Mouse (Mus musculus): Measurements from ENCODE around the gene Nsa2. TPM values are rescaled to one million over a fixed set of nuclear protein-coding genes. Genes with fewer than 3 reads are reported as not detected.
A peak's percentile ranks its signal among the peaks of the same experiment; 100 is the strongest.

The Nsa2 gene
- 76.1 and 142 TPM in 2 replicates for polyA plus RNA-seq (2011; ENCODE audit: insufficient read depth, insufficient read length, low replicate concordance, missing spikeins)

DNA sequence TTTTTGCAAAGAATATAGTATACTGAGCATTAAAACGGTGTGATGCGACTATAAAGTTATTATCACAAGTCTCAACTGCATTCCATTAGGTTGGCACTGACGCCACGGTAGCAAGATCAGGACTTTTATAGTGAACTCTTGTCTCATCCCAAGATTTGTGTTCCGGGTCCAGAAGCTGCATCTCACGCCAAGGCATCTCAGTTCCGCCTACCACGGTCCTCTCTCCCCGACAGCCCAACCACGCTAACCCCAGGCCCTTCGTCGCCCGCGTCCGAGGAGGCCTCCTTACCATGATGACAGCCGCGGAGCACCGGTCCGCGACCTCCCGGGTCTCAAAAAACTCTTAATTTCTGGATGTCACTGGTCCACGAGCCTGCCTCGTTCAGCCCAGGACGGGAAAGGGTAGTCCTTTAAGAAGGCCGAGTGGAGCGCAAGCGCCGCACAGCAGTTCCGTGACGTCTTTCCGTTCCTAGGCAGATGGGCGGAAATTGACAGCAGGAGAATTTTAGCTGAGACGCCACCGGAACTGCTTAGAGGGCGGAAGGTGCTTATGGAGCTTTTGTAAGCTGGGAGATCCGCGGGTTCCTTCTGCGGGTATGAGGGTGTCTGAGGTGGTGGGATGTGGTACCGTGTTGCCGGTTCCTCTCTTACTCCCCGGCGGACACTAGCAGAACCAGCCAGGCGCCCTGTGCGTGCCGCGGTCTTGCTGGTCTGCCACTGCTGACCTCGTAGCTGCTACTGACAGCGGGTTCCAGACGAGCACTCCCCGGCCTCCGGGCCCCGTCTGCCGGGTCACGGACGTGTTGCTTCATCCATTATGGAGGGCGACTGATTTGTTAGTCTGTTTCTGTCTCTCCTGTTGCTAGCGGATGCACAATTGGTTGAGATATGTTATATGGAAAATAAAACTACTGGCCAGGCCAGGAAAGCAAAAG, at the start of gene Nsa2, which contains the start of gene Gfm2:
TSS of gene Nsa2 (minus strand) at position 472 of the 935 bp plus-strand sequence.
TSS of gene Gfm2 (plus strand) at position 472 of the 935 bp plus-strand sequence.
- under 1% methylated on average over 57 of the region's 57 CpGs for WGBS

DNA sequence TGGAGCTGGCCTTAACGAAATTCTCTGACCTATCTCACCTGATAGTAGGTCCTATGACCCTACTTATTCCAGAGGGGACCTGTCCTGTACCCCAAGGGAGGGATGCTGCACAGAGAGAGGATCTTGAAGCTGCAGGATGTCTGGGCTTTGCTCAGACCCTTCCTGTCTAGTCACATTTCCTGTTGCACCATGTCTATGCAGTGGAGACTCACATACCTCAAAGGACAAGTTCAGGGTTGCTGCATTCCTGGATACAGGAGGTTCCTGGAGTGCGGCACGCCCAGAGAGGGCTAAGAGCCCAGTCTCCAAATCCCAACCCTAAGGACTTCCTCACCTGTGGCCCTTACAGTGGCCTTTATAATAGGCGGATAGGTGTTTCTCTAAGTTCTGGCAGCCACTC, 48.6 kb upstream of the Nsa2 start:
- Histone ChIP-seq H3K4me3 (replicated peaks; ENCODE audit: control insufficient read depth, low read depth, low read length) (no peak overlapping the region), H3K27ac (ENCODE audit: control insufficient read depth, insufficient read depth, low read depth, low read length, poor library complexity) (no peak overlapping the region), H3K4me1 (ENCODE audit: control insufficient read depth, insufficient read depth, low read length) (peaks cover 4% of the 10 kb centered on the region; the same call in 1 of the 2 replicates)
- TF ChIP-seq CTCF (IDR thresholded peaks at IDR 0.05; ENCODE audit: control insufficient read depth, insufficient read depth, low read length) (no peak), POLR2A (IDR thresholded peaks at IDR 0.05; ENCODE audit: borderline replicate concordance, control insufficient read depth, low read depth, low read length) (no peak)
- WGBS: 57% methylated on average over 4 of the region's 4 CpGs

More for the DNA sequence above, at the start of gene Nsa2, which contains the start of gene Gfm2:
- no peaks in the 10 kb centered on the region for H3K4me1 ChIP-seq (ENCODE audit: control insufficient read depth, insufficient read depth, low read length)
- H3K4me3 ChIP-seq (replicated peaks; ENCODE audit: control insufficient read depth, low read depth, low read length): peak within 1 kb of the TSS; percentile 83
- peak; percentile 17; the same call in 1 of the 2 replicates for TF ChIP-seq POLR2A (IDR thresholded peaks at IDR 0.05; ENCODE audit: borderline replicate concordance, control insufficient read depth, low read depth, low read length)
- no peak for TF ChIP-seq CTCF (IDR thresholded peaks at IDR 0.05; ENCODE audit: control insufficient read depth, insufficient read depth, low read length)
- peak within 1 kb of the TSS; percentile 89 for H3K27ac ChIP-seq (ENCODE audit: control insufficient read depth, insufficient read depth, low read depth, low read length, poor library complexity)

DNA sequence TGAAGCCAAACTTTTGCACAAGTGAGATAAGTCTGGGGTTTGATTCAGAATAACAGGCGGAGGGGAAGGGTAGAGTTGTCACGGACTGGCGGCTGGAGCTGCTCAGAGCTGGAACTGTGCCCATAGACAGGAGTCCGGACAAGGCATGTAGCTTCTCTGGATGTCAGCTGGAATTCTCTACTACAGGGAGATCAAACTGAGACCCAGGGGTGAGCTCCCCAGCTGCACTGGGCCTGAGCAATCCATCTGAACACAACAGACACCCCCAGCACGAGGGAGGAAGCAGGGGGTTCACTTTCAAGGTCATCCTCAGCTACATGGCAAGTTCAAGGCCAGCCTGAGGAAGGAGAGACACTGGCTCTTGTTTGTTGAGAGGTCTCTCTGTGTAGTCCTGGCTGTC, 46.9 kb upstream of the Nsa2 start:
- Histone ChIP-seq H3K4me1 (ENCODE audit: control insufficient read depth, insufficient read depth, low read length) (peaks cover 4% of the 10 kb centered on the region; the same call in 1 of the 2 replicates), H3K27ac (ENCODE audit: control insufficient read depth, insufficient read depth, low read depth, low read length, poor library complexity) (no peak overlapping the region), H3K4me3 (replicated peaks; ENCODE audit: control insufficient read depth, low read depth, low read length) (no peak overlapping the region)
- TF ChIP-seq CTCF (IDR thresholded peaks at IDR 0.05; ENCODE audit: control insufficient read depth, insufficient read depth, low read length) (no peak), POLR2A (IDR thresholded peaks at IDR 0.05; ENCODE audit: borderline replicate concordance, control insufficient read depth, low read depth, low read length) (no peak)
- 76% methylated on average over 5 of the region's 5 CpGs for WGBS

DNA sequence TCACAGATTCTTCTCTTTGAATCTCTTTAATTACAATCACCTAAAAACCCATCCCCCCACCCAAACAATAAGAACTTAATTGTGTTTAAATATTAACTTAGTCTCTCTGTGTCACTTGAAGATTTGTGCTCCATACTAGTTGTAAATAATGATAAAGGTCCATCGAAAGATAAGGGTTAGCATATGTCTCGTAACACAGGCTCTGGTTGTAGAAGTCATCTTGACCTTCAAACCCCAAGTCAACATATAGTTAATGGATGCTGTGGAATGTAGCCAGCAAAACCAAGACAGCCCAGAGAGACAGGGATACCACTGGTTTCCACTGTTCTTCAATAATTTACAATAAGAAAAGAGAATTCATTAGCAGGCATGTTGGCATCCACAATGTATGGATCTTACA, 46.4 kb upstream of the Nsa2 start:
- no peak overlapping the region for H3K27ac ChIP-seq (ENCODE audit: control insufficient read depth, insufficient read depth, low read depth, low read length, poor library complexity)
- TF ChIP-seq POLR2A (IDR thresholded peaks at IDR 0.05; ENCODE audit: borderline replicate concordance, control insufficient read depth, low read depth, low read length): no peak
- TF ChIP-seq CTCF (IDR thresholded peaks at IDR 0.05; ENCODE audit: control insufficient read depth, insufficient read depth, low read length): no peak
- 74% methylated on average over 2 of the region's 2 CpGs for WGBS
- peaks cover 4% of the 10 kb centered on the region; the same call in 1 of the 2 replicates for H3K4me1 ChIP-seq (ENCODE audit: control insufficient read depth, insufficient read depth, low read length)
- H3K4me3 ChIP-seq (replicated peaks; ENCODE audit: control insufficient read depth, low read depth, low read length): no peak overlapping the region

DNA sequence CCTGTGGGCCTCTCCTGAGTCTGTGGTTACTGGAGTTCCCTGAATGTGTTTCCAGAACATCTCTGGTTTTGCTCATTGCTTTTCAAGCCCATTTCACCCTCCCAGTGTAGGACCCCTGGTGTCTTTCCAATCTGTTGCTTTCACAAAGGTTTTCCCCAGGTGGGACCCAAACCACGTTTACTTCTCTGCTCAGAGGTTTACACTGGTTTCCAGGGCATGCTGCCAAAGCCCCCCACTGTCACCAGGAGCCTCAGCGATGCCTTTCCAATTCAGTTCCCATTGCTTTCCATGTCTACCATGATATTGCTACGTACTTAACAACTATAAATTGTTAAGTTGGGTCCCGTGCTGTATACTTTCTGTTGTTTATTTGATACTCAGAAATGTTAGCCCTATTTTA, 45.1 kb upstream of the Nsa2 start:
- TF ChIP-seq CTCF (IDR thresholded peaks at IDR 0.05; ENCODE audit: control insufficient read depth, insufficient read depth, low read length) (no peak), POLR2A (IDR thresholded peaks at IDR 0.05; ENCODE audit: borderline replicate concordance, control insufficient read depth, low read depth, low read length) (no peak)
- WGBS: 82% methylated on average over 4 of the region's 4 CpGs
- H3K4me1 ChIP-seq (ENCODE audit: control insufficient read depth, insufficient read depth, low read length): peaks cover 4% of the 10 kb centered on the region; the same call in 1 of the 2 replicates
- H3K4me3 ChIP-seq (replicated peaks; ENCODE audit: control insufficient read depth, low read depth, low read length): no peak overlapping the region
- no peak overlapping the region for H3K27ac ChIP-seq (ENCODE audit: control insufficient read depth, insufficient read depth, low read depth, low read length, poor library complexity)

DNA sequence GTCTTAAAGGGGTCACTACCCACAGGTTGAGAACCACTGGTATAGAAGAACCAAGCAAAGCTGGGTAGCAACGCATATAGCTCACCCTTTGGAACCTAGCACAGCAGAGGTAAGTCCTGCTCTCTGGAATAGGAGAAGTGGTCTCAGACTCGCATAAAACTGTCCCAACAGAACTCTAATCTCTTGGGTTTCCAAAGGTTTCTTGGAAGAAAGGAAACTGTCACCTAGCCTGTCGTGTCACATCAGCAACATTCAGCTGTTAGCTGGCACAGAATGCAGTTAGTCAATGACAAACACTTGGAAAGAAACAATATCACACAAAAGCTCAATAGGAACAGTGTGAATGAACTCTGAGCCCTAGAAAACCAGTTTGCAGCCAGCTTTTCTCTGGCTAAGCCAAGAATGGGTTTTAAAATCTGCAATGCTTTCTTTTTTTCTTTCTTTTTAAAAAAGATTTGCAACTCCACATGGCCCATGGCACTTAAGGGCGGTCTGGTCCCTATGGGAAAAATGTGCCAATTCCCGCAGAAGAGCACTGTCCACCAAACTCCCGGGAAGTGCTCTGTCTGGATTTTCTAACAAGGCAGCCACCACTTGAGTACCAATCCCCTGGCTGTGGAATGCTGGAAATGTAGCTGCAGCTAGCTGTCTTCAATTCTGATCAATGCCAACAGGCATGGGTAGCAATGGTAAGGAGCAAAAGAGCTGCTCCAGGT, 42.5 kb upstream of the Nsa2 start:
- TF ChIP-seq CTCF (IDR thresholded peaks at IDR 0.05; ENCODE audit: control insufficient read depth, insufficient read depth, low read length) (no peak), POLR2A (IDR thresholded peaks at IDR 0.05; ENCODE audit: borderline replicate concordance, control insufficient read depth, low read depth, low read length) (no peak)
- Histone ChIP-seq H3K4me1 (ENCODE audit: control insufficient read depth, insufficient read depth, low read length) (no peaks in the 10 kb centered on the region), H3K4me3 (replicated peaks; ENCODE audit: control insufficient read depth, low read depth, low read length) (no peak overlapping the region), H3K27ac (ENCODE audit: control insufficient read depth, insufficient read depth, low read depth, low read length, poor library complexity) (no peak overlapping the region)
- WGBS: 86% methylated on average over 6 of the region's 6 CpGs

DNA sequence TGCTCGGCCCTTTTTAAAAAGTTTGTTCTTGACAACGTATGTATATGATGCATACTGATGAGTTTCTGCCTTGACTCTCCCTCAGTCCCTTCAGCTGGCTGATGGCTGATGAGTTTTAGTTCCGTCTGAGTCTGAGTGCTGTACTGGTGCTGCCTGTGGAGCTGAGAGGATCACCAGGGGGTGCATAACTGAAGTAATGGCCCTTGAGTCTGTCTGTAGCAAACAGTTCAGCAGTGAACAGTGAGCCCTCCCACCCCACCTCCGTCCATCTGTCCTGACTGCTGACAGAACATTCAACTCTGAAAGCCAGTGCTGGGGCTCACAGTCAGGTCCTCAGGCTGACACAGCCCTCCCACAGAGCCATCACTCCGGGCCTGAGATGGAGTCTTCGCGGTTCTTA, 41.2 kb upstream of the Nsa2 start:
- H3K27ac ChIP-seq (ENCODE audit: control insufficient read depth, insufficient read depth, low read depth, low read length, poor library complexity): no peak overlapping the region

DNA sequence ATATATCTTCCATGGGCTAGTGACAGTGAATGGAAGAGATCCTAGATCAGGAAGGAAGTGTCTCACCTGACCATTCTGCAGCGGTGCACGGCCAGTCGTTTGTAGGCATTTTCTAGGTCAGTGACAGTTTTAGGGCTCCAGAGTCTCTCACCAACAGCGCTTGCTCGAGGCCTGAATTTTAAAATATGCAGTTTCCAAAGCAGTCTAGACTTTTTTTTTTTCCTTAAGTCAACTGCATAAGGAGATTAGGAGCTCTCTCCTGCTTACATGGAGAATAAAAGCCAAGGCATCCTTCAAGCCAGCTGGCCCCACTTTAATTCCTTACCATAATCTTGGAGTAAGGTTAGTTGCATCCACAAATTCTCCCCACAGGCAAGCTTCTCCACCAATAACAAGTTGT, 39.0 kb upstream of the Nsa2 start:
- TF ChIP-seq POLR2A (IDR thresholded peaks at IDR 0.05; ENCODE audit: borderline replicate concordance, control insufficient read depth, low read depth, low read length) (no peak), CTCF (IDR thresholded peaks at IDR 0.05; ENCODE audit: control insufficient read depth, insufficient read depth, low read length) (no peak)

More for the DNA sequence above, 41.2 kb upstream of the Nsa2 start:
- WGBS: 88% methylated on average over 7 of the region's 7 CpGs
- Histone ChIP-seq H3K4me1 (ENCODE audit: control insufficient read depth, insufficient read depth, low read length) (no peaks in the 10 kb centered on the region), H3K4me3 (replicated peaks; ENCODE audit: control insufficient read depth, low read depth, low read length) (no peak overlapping the region)
- TF ChIP-seq POLR2A (IDR thresholded peaks at IDR 0.05; ENCODE audit: borderline replicate concordance, control insufficient read depth, low read depth, low read length): no peak
- TF ChIP-seq CTCF (IDR thresholded peaks at IDR 0.05; ENCODE audit: control insufficient read depth, insufficient read depth, low read length): no peak

More for the DNA sequence above, 39.0 kb upstream of the Nsa2 start:
- 84% methylated on average over 5 of the region's 5 CpGs for WGBS
- no peak overlapping the region for H3K27ac ChIP-seq (ENCODE audit: control insufficient read depth, insufficient read depth, low read depth, low read length, poor library complexity)
- no peak overlapping the region for H3K4me3 ChIP-seq (replicated peaks; ENCODE audit: control insufficient read depth, low read depth, low read length)
- H3K4me1 ChIP-seq (ENCODE audit: control insufficient read depth, insufficient read depth, low read length): no peaks in the 10 kb centered on the region
